Mouse (Mus musculus) liver, embryonic 14.5 days (tissue): ENCODE data around the gene Aldh3b3.
A peak's percentile ranks its signal among the peaks of the same experiment; 100 is the strongest.

Experiments used
- CTCF ChIP-seq: IDR thresholded peaks from 2 replicates; pipeline ENCODE4 v1.5.1; 2016; ENCODE audit warnings: antibody characterized with exemption, low read depth, control low read depth
- EP300 ChIP-seq: IDR thresholded peaks from 2 replicates; pipeline ENCODE4 v1.6.1; 2016; ENCODE audit warnings: antibody characterized with exemption, low read depth

- TF ChIP-seq EP300 (no peak), CTCF (peak; percentile 42; the same call in 1 of the 2 replicates)
These were observed 45.9 kb upstream of the Aldh3b3 start, which contains the start of gene Ndufs8 for GRCm38 (mm10) chr19:3912337-3913204.
